Mouse (Mus musculus) monocyte, adult 5-6 weeks (primary cell): ENCODE measurements around the gene Gm3336. TPM values are rescaled to one million over a fixed set of nuclear protein-coding genes. Genes with fewer than 3 reads are reported as not detected.

Experiments used
- ATAC-seq: fragments of 153-309, 156-312 bp; replicated peaks from 2 replicates; pipeline ENCODE4 v1.8.0; 2017; ENCODE audit warnings: mild to moderate bottlenecking; ENCODE audit not compliant: low TSS enrichment, insufficient number of reproducible peaks, severe bottlenecking, poor library complexity, low FRiP score
- total RNA-seq: library from RNA; stranded (forward); fragments of 200-1000, 200-491, 200-594 nt; gene quantifications from 3 replicates; pipeline ENCODE4 v1.2.3, GENCODE M21; 2017

The Gm3336 gene
- total RNA-seq, 1 experiment from 2014 or later: not detected

GRCm38 (mm10) chr8:70742981-70743655, 24.8 kb downstream of the Gm3336 start:
- no peak for ATAC-seq

- no peak for ATAC-seq
Measured at GRCm38 (mm10) chr8:70743656-70744590, 25.6 kb downstream of the Gm3336 start.

- ATAC-seq: no peak
Measured at GRCm38 (mm10) chr8:70744806-70745205, 26.5 kb downstream of the Gm3336 start.

- no peak for ATAC-seq
Measured at GRCm38 (mm10) chr8:70745691-70746220, 27.4 kb downstream of the Gm3336 start.

- ATAC-seq: no peak
Measured at GRCm38 (mm10) chr8:70746676-70747075, 28.3 kb downstream of the Gm3336 start.

GRCm38 (mm10) chr8:70747211-70747890, 29.0 kb downstream of the Gm3336 start:
- no peak for ATAC-seq

- no peak for ATAC-seq
Measured at GRCm38 (mm10) chr8:70748246-70749096, 30.1 kb downstream of the Gm3336 start.

- no peak for ATAC-seq
Measured at GRCm38 (mm10) chr8:70749097-70749674, 30.8 kb downstream of the Gm3336 start.

GRCm38 (mm10) chr8:70750128-70750680, 31.9 kb downstream of the Gm3336 start:
- no peak for ATAC-seq

GRCm38 (mm10) chr8:70752000-70752764, 33.8 kb downstream of the Gm3336 start:
- ATAC-seq: no peak

GRCm38 (mm10) chr8:70753151-70753550, 34.8 kb downstream of the Gm3336 start:
- ATAC-seq: no peak; the same call in 1 of the 2 replicates

GRCm38 (mm10) chr8:70754043-70754870, 35.9 kb downstream of the Gm3336 start, which contains the start of gene Rab3a:
Gene Rab3a, plus strand, starts transcription at chr8:70754679.
- ATAC-seq: peak; percentile 93

GRCm38 (mm10) chr8:70754871-70755660, 36.7 kb downstream of the Gm3336 start:
- 0 out of 2 replicates have a peak, but pooled peaks have one; percentile 4 for ATAC-seq

- no peak for ATAC-seq
Measured at GRCm38 (mm10) chr8:70755661-70756475, 37.5 kb downstream of the Gm3336 start.
